Mouse (Mus musculus): Measurements from ENCODE around the gene Cldn24. TPM values are rescaled to one million over a fixed set of nuclear protein-coding genes. Genes with fewer than 3 reads are reported as not detected.

Gene Cldn24
- total and polyA plus RNA-seq, 2 experiments from 2014 or later = not detected

GRCm38 (mm10) chr8:47859259-47859658 lies 37.3 kb downstream of the Cldn24 start:
- H3K9ac ChIP-seq (replicated peaks; ENCODE audit: low read depth, low read length) = no peak overlapping the region
- TF ChIP-seq EP300 (IDR thresholded peaks at IDR 0.05; ENCODE audit: low read depth) (no peak), CTCF (IDR thresholded peaks at IDR 0.05; ENCODE audit: low read depth) (no peak)
- H3K4me2 ChIP-seq (ENCODE audit: low read depth, low read length) = no peak overlapping the region
- 92% methylated on average over 12 of the region's 12 CpGs for WGBS
- no peaks in the 10 kb centered on the region for H3K27me3 ChIP-seq (ENCODE audit: control insufficient read depth, insufficient read depth, low read length)
- DNase-seq (ENCODE audit: low spot score) = no peak
- no peak overlapping the region for H3K27ac ChIP-seq (ENCODE audit: low read depth)
- peaks cover 82% of the 10 kb centered on the region for H3K36me3 ChIP-seq (replicated peaks; ENCODE audit: control insufficient read depth, insufficient read depth, low read length)
- no peaks in the 10 kb centered on the region for H3K9me3 ChIP-seq (replicated peaks; ENCODE audit: control insufficient read depth, low read length)
- ATAC-seq (ENCODE audit: insufficient read depth, low read depth) = no peak
- no peaks in the 10 kb centered on the region for H3K4me1 ChIP-seq (ENCODE audit: control insufficient read depth, insufficient read depth)
- H3K4me3 ChIP-seq (ENCODE audit: low read depth, low read length) = no peak overlapping the region

GRCm38 (mm10) chr8:47866568-47866967 lies 44.6 kb downstream of the Cldn24 start:
- Histone ChIP-seq H3K4me1 (ENCODE audit: control insufficient read depth, insufficient read depth) (no peaks in the 10 kb centered on the region), H3K27me3 (ENCODE audit: control insufficient read depth, insufficient read depth, low read length) (no peaks in the 10 kb centered on the region), H3K4me3 (ENCODE audit: low read depth, low read length) (no peak overlapping the region), H3K27ac (ENCODE audit: low read depth) (no peak overlapping the region), H3K36me3 (replicated peaks; ENCODE audit: control insufficient read depth, insufficient read depth, low read length) (peaks cover 83% of the 10 kb centered on the region), H3K4me2 (ENCODE audit: low read depth, low read length) (no peak overlapping the region), H3K9ac (replicated peaks; ENCODE audit: low read depth, low read length) (no peak overlapping the region), H3K9me3 (replicated peaks; ENCODE audit: control insufficient read depth, low read length) (no peaks in the 10 kb centered on the region)
- no peak for TF ChIP-seq EP300 (IDR thresholded peaks at IDR 0.05; ENCODE audit: low read depth)
- no peak for TF ChIP-seq CTCF (IDR thresholded peaks at IDR 0.05; ENCODE audit: low read depth)
- ATAC-seq (ENCODE audit: insufficient read depth, low read depth) (no peak), DNase-seq (ENCODE audit: low spot score) (no peak)
- 82% methylated on average over 8 of the region's 8 CpGs for WGBS

GRCm38 (mm10) chr8:47867067-47867466 lies 45.1 kb downstream of the Cldn24 start:
- DNase-seq (ENCODE audit: low spot score) (peak; percentile 25), ATAC-seq (ENCODE audit: insufficient read depth, low read depth) (peak; percentile 69; the same call in 1 of the 2 replicates)
- Histone ChIP-seq H3K27me3 (ENCODE audit: control insufficient read depth, insufficient read depth, low read length) (no peaks in the 10 kb centered on the region), H3K36me3 (replicated peaks; ENCODE audit: control insufficient read depth, insufficient read depth, low read length) (peaks cover 78% of the 10 kb centered on the region), H3K9me3 (replicated peaks; ENCODE audit: control insufficient read depth, low read length) (no peaks in the 10 kb centered on the region), H3K4me2 (ENCODE audit: low read depth, low read length) (no peak overlapping the region), H3K4me1 (ENCODE audit: control insufficient read depth, insufficient read depth) (no peaks in the 10 kb centered on the region), H3K4me3 (ENCODE audit: low read depth, low read length) (no peak overlapping the region), H3K27ac (ENCODE audit: low read depth) (no peak overlapping the region), H3K9ac (replicated peaks; ENCODE audit: low read depth, low read length) (no peak overlapping the region)
- no peak for TF ChIP-seq EP300 (IDR thresholded peaks at IDR 0.05; ENCODE audit: low read depth)
- peak; percentile 95 for TF ChIP-seq CTCF (IDR thresholded peaks at IDR 0.05; ENCODE audit: low read depth)
- 24% methylated on average over 8 of the region's 8 CpGs for WGBS

Other genes starting within 250 kb of the Cldn24 start
- gene Ing2, start 146.6 kb upstream of the Cldn24 start, total RNA-seq (2014; rRNA removed; ENCODE audit: low replicate concordance) = 3.0 and 10.8 TPM in 2 replicates
- 4.1 and 5.8 TPM in 2 replicates for gene Ing2, start 146.6 kb upstream of the Cldn24 start, polyA plus RNA-seq (2015; fragmentation: Nextera tagmentation; extraction: Ambion mirVana)
- gene Cdkn2aip, start 108.2 kb upstream of the Cldn24 start, total RNA-seq (2014; rRNA removed; ENCODE audit: low replicate concordance) = 4.0 and 17.6 TPM in 2 replicates
- gene Cdkn2aip, start 108.2 kb upstream of the Cldn24 start, polyA plus RNA-seq (2015; fragmentation: Nextera tagmentation; extraction: Ambion mirVana) = 11.2 and 12.2 TPM in 2 replicates
- not detected in 2 replicates for gene Cldn22, start 2.3 kb downstream of the Cldn24 start, total RNA-seq (2014; rRNA removed; ENCODE audit: low replicate concordance)
- not detected in 2 replicates for gene Cldn22, start 2.3 kb downstream of the Cldn24 start, polyA plus RNA-seq (2015; fragmentation: Nextera tagmentation; extraction: Ambion mirVana)
- gene Wwc2, start 168.8 kb downstream of the Cldn24 start, total RNA-seq (2014; rRNA removed; ENCODE audit: low replicate concordance) = 18.5 and 21.1 TPM in 2 replicates
- 8.0 and 8.2 TPM in 2 replicates for gene Wwc2, start 168.8 kb downstream of the Cldn24 start, polyA plus RNA-seq (2015; fragmentation: Nextera tagmentation; extraction: Ambion mirVana)

Data from heart, postnatal 0 days (tissue).